Mouse (Mus musculus) embryo, embryonic 9.5 days (tissue): ENCODE measurements around the gene A230050P20Rik.

Source experiments
- DNase-seq: peaks from one replicate; pipeline ENCODE4 v3.0.0-alpha.2; 2017; ENCODE audit errors: extremely low spot score

A230050P20Rik gene

GRCm38 (mm10) chr9:20895382-20895781 is 26.9 kb downstream of the A230050P20Rik start:
- DNase-seq, result no peak

DNA sequence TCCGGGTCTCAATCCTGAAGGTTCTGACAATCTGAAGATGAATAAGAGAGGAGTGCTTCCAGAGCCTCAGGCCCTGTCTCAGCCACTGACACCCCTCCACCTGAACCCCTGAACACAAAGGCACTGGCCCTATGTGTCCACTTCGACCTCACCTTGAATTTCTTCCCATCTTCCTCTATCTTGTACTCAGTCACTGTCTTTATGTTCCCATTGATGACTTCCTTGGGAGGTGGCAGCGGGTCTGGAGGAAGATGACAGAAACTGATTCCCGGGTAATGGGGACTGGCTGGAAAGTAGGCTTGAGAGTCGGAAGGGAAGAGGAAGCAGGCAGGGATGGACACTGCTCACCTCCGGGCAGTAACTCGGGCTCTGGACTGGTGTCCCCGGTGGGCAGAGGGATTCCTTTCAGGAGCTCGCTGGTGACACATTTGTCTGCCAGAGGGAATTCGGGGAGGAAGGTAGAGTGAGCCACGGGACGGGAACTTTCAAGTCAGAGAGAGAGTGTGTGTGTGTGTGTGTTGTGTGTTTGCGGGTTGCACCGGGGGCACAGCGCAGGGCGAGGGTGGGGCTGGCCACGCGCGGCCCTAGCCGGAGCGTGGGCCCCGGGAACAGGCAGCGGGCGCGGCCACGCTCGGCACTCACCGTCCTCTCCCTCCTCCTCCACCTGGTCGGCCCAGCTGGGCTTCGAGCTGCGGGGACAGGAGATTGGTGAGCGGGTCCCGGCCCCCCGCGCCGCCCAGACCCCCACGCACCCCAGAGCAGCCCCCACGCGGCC is 29.5 kb downstream of the A230050P20Rik start:
- no peak for DNase-seq

DNA sequence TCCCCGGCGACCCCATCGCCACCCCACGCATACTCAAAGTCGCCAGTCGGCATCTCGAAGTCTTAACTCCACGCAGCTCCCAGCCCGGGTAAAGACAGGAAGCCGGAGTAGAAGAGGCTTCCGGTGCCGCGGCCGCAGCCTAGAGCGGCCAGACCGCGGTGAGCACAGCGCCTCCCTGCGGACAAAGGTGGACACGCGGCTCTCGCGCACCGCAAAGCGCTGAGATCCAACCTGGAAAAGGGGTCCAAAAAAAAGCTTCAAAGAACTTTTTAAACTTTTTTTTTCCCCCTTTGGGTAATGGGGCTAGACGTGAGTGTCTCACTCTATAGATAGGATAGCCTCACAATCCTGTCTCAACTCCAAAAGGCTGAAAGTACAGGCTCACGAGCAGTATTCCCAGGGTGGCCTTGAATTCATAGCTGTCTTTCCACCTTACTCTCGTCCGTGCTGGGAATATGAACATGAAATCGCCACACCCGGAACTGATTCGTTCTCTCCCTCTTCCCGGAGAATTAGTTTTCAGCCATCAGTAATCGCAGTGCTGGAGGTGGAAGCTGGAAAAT is 30.1 kb downstream of the A230050P20Rik start, which contains the start of gene Eif3g:
Gene Eif3g, minus strand, starts transcription at position 113 of the 563 bp plus-strand sequence.
- peak; percentile 83 for DNase-seq

- peak; percentile 51 for DNase-seq
These were observed 33.2 kb downstream of the A230050P20Rik start for GRCm38 (mm10) chr9:20901466-20902173.

GRCm38 (mm10) chr9:20902174-20902491 is 33.7 kb downstream of the A230050P20Rik start:
- no peak for DNase-seq

DNA sequence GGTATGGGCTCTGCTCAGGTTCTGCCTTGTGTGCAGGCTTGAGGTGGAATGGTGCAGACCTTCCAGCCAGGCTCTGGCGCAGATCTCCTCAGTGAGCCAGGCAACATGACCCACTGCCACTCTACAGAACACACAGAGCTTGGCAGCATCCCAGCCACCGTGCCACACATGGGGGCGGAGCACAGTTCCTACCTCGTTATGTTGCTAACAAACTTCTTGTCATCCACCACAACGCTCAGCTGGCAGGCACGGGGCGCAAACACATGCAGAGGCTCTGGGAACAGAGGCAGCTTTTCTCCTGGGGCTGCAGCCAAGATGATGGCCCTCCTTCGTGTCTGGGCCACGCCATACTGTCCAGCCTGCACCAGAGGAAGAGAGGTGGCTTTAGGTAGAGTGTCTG is 41.5 kb downstream of the A230050P20Rik start:
- no peak for DNase-seq

DNA sequence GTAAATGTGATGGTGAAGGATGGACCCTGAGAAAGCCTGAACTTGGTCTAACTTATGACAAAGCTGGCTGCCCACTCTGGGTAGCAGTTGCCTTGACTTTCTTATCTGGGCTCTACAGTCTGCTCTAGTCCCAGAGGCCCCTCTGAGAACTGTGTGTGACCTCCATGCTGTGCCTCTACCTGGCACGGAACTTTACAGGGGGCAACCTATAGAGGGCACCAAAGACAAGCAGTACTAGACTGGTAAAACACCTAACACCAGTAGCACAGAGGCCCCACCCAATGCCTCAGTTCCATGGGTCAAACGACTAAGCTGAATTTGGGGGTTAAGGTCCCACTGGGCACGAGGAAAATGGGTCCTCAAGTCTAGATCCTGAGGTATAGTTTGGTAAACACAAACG is 47.7 kb downstream of the A230050P20Rik start:
- no peak for DNase-seq

- DNase-seq, result no peak
These were observed 54.8 kb downstream of the A230050P20Rik start for GRCm38 (mm10) chr9:20923258-20923657.
